Mouse (Mus musculus): ENCODE results near the gene Ino80d.

DNA sequence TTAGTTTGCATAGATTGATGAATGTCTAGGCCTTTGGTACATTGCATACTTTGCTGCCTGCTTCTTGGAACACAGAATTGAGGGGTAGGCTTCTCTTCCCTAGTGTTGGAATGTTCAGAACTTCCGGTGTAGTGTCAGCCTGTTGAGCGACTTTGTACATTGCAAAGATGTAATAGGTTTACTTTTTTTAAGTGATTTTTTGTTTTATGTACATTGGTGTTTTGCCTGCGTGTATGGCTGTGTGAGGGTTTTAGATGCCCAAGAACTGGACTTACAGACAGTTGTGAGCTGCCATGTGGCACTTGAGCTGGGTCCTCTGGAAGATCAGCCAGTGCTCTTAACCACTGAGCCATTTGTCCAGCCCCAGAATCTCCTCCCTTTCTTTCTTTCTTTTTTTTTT is 1.1 kb upstream of the Ino80d start:
- TF ChIP-seq POLR2A (IDR thresholded peaks at IDR 0.05; ENCODE audit: control insufficient read depth, low read depth, low read length) (no peak), CTCF (IDR thresholded peaks at IDR 0.05; ENCODE audit: control insufficient read depth, insufficient read depth, insufficient replicate concordance, low read depth, low read length) (no peak)

Measured in testis, adult 2 months (tissue).